9 mouse cellular contexts compared by ENCODE assay signal in the genomic region with DNA sequence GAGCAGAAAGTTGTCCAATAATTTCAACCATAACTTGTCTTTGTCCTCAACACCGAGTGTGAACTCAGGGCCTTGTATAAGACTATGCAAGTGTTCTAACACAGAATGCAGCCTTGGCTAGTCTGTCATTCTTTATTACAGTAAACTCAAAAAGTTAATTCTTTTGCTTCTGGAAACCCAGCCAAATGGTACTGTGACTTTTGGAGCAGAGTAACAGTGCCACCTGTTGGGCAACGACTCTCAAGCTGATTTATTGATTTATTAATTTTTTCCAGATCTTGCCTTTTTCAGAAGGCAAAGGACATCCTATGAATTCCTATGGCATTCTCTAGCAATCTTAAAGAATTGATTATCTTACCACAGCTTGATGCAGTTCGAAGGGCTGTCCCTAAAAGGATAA. TPM values are rescaled to one million over a fixed set of nuclear protein-coding genes. Genes with fewer than 3 reads are reported as not detected.
DNase-seq lines count a peak whose midpoint lies in the region; TF ChIP-seq lines count a peak whose summit lies in the region.
"Had no signal": no experiment of that assay in that cellular context is flagged by ENCODE, and none has a peak within 500 bp of the region (broad histone marks: within the 10 kb centered on the region; RNA-seq: fewer than 3 reads in every experiment).

No protein-coding gene starts in this region.

- H3K36me3 ChIP-seq in kidney, adult 2 months (ENCODE audit: control insufficient read depth, insufficient read depth, low read length): no peaks in the 10 kb centered on the region

- no peak for TF ChIP-seq POLR2A in kidney, adult 2 months (IDR thresholded peaks at IDR 0.05; ENCODE audit: low read depth, low read length)

- peak; percentile 78 for DNase-seq in kidney, adult 2 months
- DNase-seq in kidney, adult 11 months: no peak
- peak; percentile 7 for DNase-seq in CD4-positive helper T cell, adult 2 months (ENCODE audit: low read depth, low spot score)
- peak; percentile 17 to 37 for DNase-seq in adrenal gland, adult 18-20 months (ENCODE audit: low spot score in 2 of 2)
- peak; percentile 25 for DNase-seq in induced T-regulatory cell, adult 2 months (ENCODE audit: low read depth)
- peak; percentile 34 for DNase-seq in lung, postnatal 25 days (ENCODE audit: low spot score)
- no peak for DNase-seq in thymus, adult 18-20 months
- DNase-seq in thymus, postnatal 10 days (ENCODE audit: low spot score in 2 of 2): no peak

- no peaks in the 10 kb centered on the region for H3K4me1 ChIP-seq in kidney, adult 2 months (ENCODE audit: control insufficient read depth, insufficient read depth, low read length)

- no peak overlapping the region for H3K4me3 ChIP-seq in kidney, adult 2 months (ENCODE audit: insufficient read depth, low read depth, low read length)

- H3K27ac ChIP-seq in kidney, adult 2 months (ENCODE audit: insufficient read depth, low read depth, low read length): 0 out of 2 replicates have a peak overlapping the region, but pooled peaks have one; percentile 8

- peak; percentile 36; the same call in 1 of the 2 replicates for TF ChIP-seq CTCF in kidney, adult 2 months (conservative IDR thresholded peaks at IDR 0.05; ENCODE audit: insufficient read depth, insufficient read length, low read depth, low read length)

- 25% methylated on average over 3 of the region's 3 CpGs for WGBS in kidney, adult 2 months

- H3K27me3 ChIP-seq in kidney, adult 2 months (replicated peaks; ENCODE audit: control insufficient read depth, insufficient read depth, low read length): no peaks in the 10 kb centered on the region

RNA-seq across cellular contexts. Expression of gene C1qtnf3, which starts 51.1 kb away (rescaled TPM):
- polyA plus RNA-seq in kidney, adult 2 months (2012; rRNA removed): 22.3 and 22.4 TPM in 2 replicates
- under 1 TPM; 0.38 to 0.86 TPM for total RNA-seq in adrenal gland, adult 18-20 months (2021)
- total RNA-seq: left cerebral cortex, postnatal 36 days had no signal

Comparison
In these comparisons a context has a peak if more than half of its experiments do, and no peak if none do; other contexts are left out.
1. DNase-seq: peak in kidney, adult 2 months (single experiment), CD4-positive helper T cell, adult 2 months (single experiment), adrenal gland, adult 18-20 months (2 of 2), induced T-regulatory cell, adult 2 months (single experiment) and lung, postnatal 25 days (single experiment); none in kidney, adult 11 months (single experiment), thymus, adult 18-20 months (0 of 2) and thymus, postnatal 10 days (0 of 2).